Mouse (Mus musculus) Patski (cell line): ENCODE measurements around the gene Fut4. TPM values are rescaled to one million over a fixed set of nuclear protein-coding genes. Genes with fewer than 3 reads are reported as not detected.

Experiments used
- ATAC-seq: fragments of 100-300 bp; one replicate; pipeline ENCODE4 v1.8.0; 2021
- CTCF ChIA-PET: fragments of 350-600 bp; sonication (Branson Sonifier 250); formaldehyde crosslinking; loops from one replicate; lab custom pipeline; 2022; ENCODE audit warnings: inconsistent platforms; lab: Charles Lee
- POLR2A ChIA-PET: fragments of 350-600 bp; sonication (Branson Sonifier 250); formaldehyde crosslinking; loops from one replicate; lab custom pipeline; 2022; ENCODE audit warnings: antibody characterized with exemption, inconsistent platforms; lab: Charles Lee
- DNase-seq: peaks from one replicate; pipeline ENCODE4 v3.0.0-alpha.2; 2011; ENCODE audit warnings: low read depth, low spot score
- H3K27me3 ChIP-seq: fragments of 371-371 bp; one replicate; pipeline ENCODE4 v1.5.1; 2021
- CTCF ChIP-seq: fragments of 100-300 bp; IDR thresholded peaks from one replicate; pipeline ENCODE4 v1.5.1; 2021
- in situ Hi-C: fragments of 300-500 bp; cut with MboI; formaldehyde crosslinking; loops from 3 replicates; pipeline ENCODE4 v1.11.1; 2018; ENCODE audit warnings: low pct_unique_long_range_greater_than_20kb, mixed read lengths
- polyA plus RNA-seq: library from polyadenylated mRNA; unstranded; gene quantifications from one replicate; pipeline ENCODE4 v1.2.3, GENCODE M21; 2021

Fut4 gene
- polyA plus RNA-seq, result 0.03 TPM

- in situ Hi-C loops, result no loop called here
- POLR2A ChIA-PET, result no interaction called here
- H3K27me3 ChIP-seq, result no peaks in the 10 kb centered on the region
- DNase-seq (no peak), ATAC-seq (no peak)
- no peak for TF ChIP-seq CTCF
- CTCF ChIA-PET, result no interaction called here
Observed at GRCm38 (mm10) chr9:14752001-14752522, at the start of gene Fut4. Gene Fut4, minus strand, starts transcription at chr9:14752393.

GRCm38 (mm10) chr9:14787356-14787755 lies 35.2 kb upstream of the Fut4 start:
- CTCF ChIA-PET, result no interaction called here
- in situ Hi-C loops, result no loop called here
- TF ChIP-seq CTCF, result no peak

GRCm38 (mm10) chr9:14784039-14785002 lies 32.1 kb upstream of the Fut4 start, which contains the start of the genes Mre11a and Ankrd49:
Gene Mre11a, plus strand, starts transcription at chr9:14784654.
Gene Ankrd49, minus strand, starts transcription at chr9:14784856.
- POLR2A ChIA-PET, result no interaction called here
- CTCF ChIA-PET, result no interaction called here
- in situ Hi-C loops, result no loop called here
- peak; percentile 88 for DNase-seq
- peak; percentile 100 for ATAC-seq
- TF ChIP-seq CTCF, result no peak
- no peaks in the 10 kb centered on the region for H3K27me3 ChIP-seq

More at GRCm38 (mm10) chr9:14787356-14787755, 35.2 kb upstream of the Fut4 start:
- no peak for DNase-seq
- H3K27me3 ChIP-seq, result no peaks in the 10 kb centered on the region
- POLR2A ChIA-PET, result no interaction called here
- ATAC-seq, result no peak

- CTCF ChIA-PET, result no interaction called here
Observed at GRCm38 (mm10) chr9:14778341-14778740, 26.1 kb upstream of the Fut4 start.

GRCm38 (mm10) chr9:14773813-14774212 lies 21.6 kb upstream of the Fut4 start:
- DNase-seq (no peak), ATAC-seq (no peak)
- ChIA-PET POLR2A (no interaction called here), CTCF (interaction anchor here (1.1 to 3.9 kb wide), 3 partner anchors 9 to 241 kb away, joined by 4 to 32 read pairs (median 10); no protein-coding TSS in a partner anchor)
- peaks cover 30% of the 10 kb centered on the region for H3K27me3 ChIP-seq
- in situ Hi-C loops, result loop anchor here (5.0 kb wide), 1 partner anchor 243 kb away; no protein-coding TSS in a partner anchor
- TF ChIP-seq CTCF, result peak; percentile 55

More at GRCm38 (mm10) chr9:14778341-14778740, 26.1 kb upstream of the Fut4 start:
- H3K27me3 ChIP-seq, result peaks cover 15% of the 10 kb centered on the region
- TF ChIP-seq CTCF, result no peak
- POLR2A ChIA-PET, result no interaction called here
- DNase-seq (no peak), ATAC-seq (no peak)
- in situ Hi-C loops, result no loop called here

- ChIA-PET POLR2A (no interaction called here), CTCF (interaction anchor here (2.3 to 3.9 kb wide), 2 partner anchors 7 to 243 kb away, joined by 10 to 32 read pairs; no protein-coding TSS in a partner anchor)
- peaks cover 38% of the 10 kb centered on the region for H3K27me3 ChIP-seq
- ATAC-seq, result no peak
- TF ChIP-seq CTCF, result no peak
- in situ Hi-C loops, result loop anchor here (5.0 kb wide), 1 partner anchor 245 kb away; no protein-coding TSS in a partner anchor
- DNase-seq, result no peak
Observed at GRCm38 (mm10) chr9:14772074-14772473, 19.9 kb upstream of the Fut4 start.

- H3K27me3 ChIP-seq, result peaks cover 43% of the 10 kb centered on the region
- TF ChIP-seq CTCF, result no peak
- ATAC-seq (no peak), DNase-seq (no peak)
- CTCF ChIA-PET, result interaction anchor here (3.9 kb wide), 1 partner anchor 244 kb away, joined by 32 read pairs; no protein-coding TSS in a partner anchor
- POLR2A ChIA-PET, result no interaction called here
- in situ Hi-C loops, result loop anchor here (5.0 kb wide), 1 partner anchor 246 kb away; no protein-coding TSS in a partner anchor
Observed at GRCm38 (mm10) chr9:14770803-14771471, 18.7 kb upstream of the Fut4 start, which contains the start of gene 1700012B09Rik. Gene 1700012B09Rik, minus strand, starts transcription at chr9:14771030.

- DNase-seq (no peak), ATAC-seq (no peak)
- CTCF ChIA-PET, result no interaction called here
- TF ChIP-seq CTCF, result no peak
- peaks cover 44% of the 10 kb centered on the region for H3K27me3 ChIP-seq
- in situ Hi-C loops, result loop anchor here (5.0 kb wide), 1 partner anchor 247 kb away; no protein-coding TSS in a partner anchor
- POLR2A ChIA-PET, result no interaction called here
Observed at GRCm38 (mm10) chr9:14769811-14770210, 17.6 kb upstream of the Fut4 start.

- no peak for DNase-seq
- in situ Hi-C loops, result loop anchor here (5.0 kb wide), 2 partner anchors 62 to 252 kb away; no protein-coding TSS in a partner anchor
- POLR2A ChIA-PET, result no interaction called here
Observed at GRCm38 (mm10) chr9:14764765-14765164, 12.6 kb upstream of the Fut4 start.

GRCm38 (mm10) chr9:14759261-14759660 lies 7.1 kb upstream of the Fut4 start:
- TF ChIP-seq CTCF, result no peak
- ChIA-PET CTCF (interaction anchor here (1.5 kb wide), 1 partner anchor 22 kb away, joined by 3 read pairs; no protein-coding TSS in a partner anchor), POLR2A (no interaction called here)
- DNase-seq, result peak; percentile 25
- H3K27me3 ChIP-seq, result no peaks in the 10 kb centered on the region
- ATAC-seq, result peak; percentile 78
- in situ Hi-C loops, result no loop called here

More at GRCm38 (mm10) chr9:14764765-14765164, 12.6 kb upstream of the Fut4 start:
- CTCF ChIA-PET, result interaction anchor here (1.0 to 2.1 kb wide), 10 partner anchors 8 to 251 kb away, joined by 3 to 12 read pairs (median 4); no protein-coding TSS in a partner anchor
- no peak for ATAC-seq
- H3K27me3 ChIP-seq, result peaks cover 20% of the 10 kb centered on the region
- TF ChIP-seq CTCF, result peak; percentile 75
